Mouse (Mus musculus): ENCODE results near the gene Wnt1.
"Not testable (repeated sequence)": the region's sequence is repeated elsewhere in the genome, so short reads cannot be mapped to it uniquely, and the experiment has no call there.

Gene Wnt1

GRCm38 (mm10) chr15:98789661-98790535 is at the start of gene Wnt1:
Wnt1 (plus strand) TSS chr15:98789857.
- DNase-seq (ENCODE audit: low spot score) = peak; percentile 73

GRCm38 (mm10) chr15:98740219-98740618 is 49.4 kb upstream of the Wnt1 start:
- DNase-seq (ENCODE audit: low spot score) = no peak

- no peak for DNase-seq (ENCODE audit: low spot score)
Measured at GRCm38 (mm10) chr15:98742766-98743428, 46.8 kb upstream of the Wnt1 start.

GRCm38 (mm10) chr15:98743863-98744262 is 45.8 kb upstream of the Wnt1 start:
- DNase-seq (ENCODE audit: low spot score) = not testable (repeated sequence)

GRCm38 (mm10) chr15:98746344-98746965 is 43.2 kb upstream of the Wnt1 start:
- DNase-seq (ENCODE audit: low spot score) = no peak

GRCm38 (mm10) chr15:98747296-98747695 is 42.4 kb upstream of the Wnt1 start:
- DNase-seq (ENCODE audit: low spot score) = no peak

GRCm38 (mm10) chr15:98749093-98749492 is 40.6 kb upstream of the Wnt1 start:
- DNase-seq (ENCODE audit: low spot score) = no peak

- DNase-seq (ENCODE audit: low spot score) = no peak
Measured at GRCm38 (mm10) chr15:98753021-98753423, 36.6 kb upstream of the Wnt1 start.

- DNase-seq (ENCODE audit: low spot score) = no peak
Measured at GRCm38 (mm10) chr15:98754125-98754524, 35.5 kb upstream of the Wnt1 start.

GRCm38 (mm10) chr15:98762201-98762621 is 27.4 kb upstream of the Wnt1 start:
- peak; percentile 73 for DNase-seq (ENCODE audit: low spot score)

- peak; percentile 98 for DNase-seq (ENCODE audit: low spot score)
Measured at GRCm38 (mm10) chr15:98762670-98763529, 26.8 kb upstream of the Wnt1 start, which contains the start of gene Arf3. Arf3 (minus strand) TSS chr15:98763214.

- DNase-seq (ENCODE audit: low spot score) = no peak
Measured at GRCm38 (mm10) chr15:98765929-98766328, 23.7 kb upstream of the Wnt1 start.

- no peak for DNase-seq (ENCODE audit: low spot score)
Measured at GRCm38 (mm10) chr15:98768259-98768658, 21.4 kb upstream of the Wnt1 start.

- DNase-seq (ENCODE audit: low spot score) = no peak
Measured at GRCm38 (mm10) chr15:98771813-98772425, 17.7 kb upstream of the Wnt1 start.

GRCm38 (mm10) chr15:98772511-98773211 is 17.0 kb upstream of the Wnt1 start:
- DNase-seq (ENCODE audit: low spot score) = peak; percentile 47

GRCm38 (mm10) chr15:98774096-98774495 is 15.6 kb upstream of the Wnt1 start:
- no peak for DNase-seq (ENCODE audit: low spot score)

- no peak for DNase-seq (ENCODE audit: low spot score)
Measured at GRCm38 (mm10) chr15:98775533-98775932, 14.1 kb upstream of the Wnt1 start.

GRCm38 (mm10) chr15:98776280-98777004 is 13.2 kb upstream of the Wnt1 start:
- DNase-seq (ENCODE audit: low spot score) = peak; percentile 60

- no peak for DNase-seq (ENCODE audit: low spot score)
Measured at GRCm38 (mm10) chr15:98777005-98777616, 12.5 kb upstream of the Wnt1 start.

Data from retina, embryonic 14.5 days (tissue).